Mouse (Mus musculus): ENCODE results near the gene Nhsl1. TPM values are rescaled to one million over a fixed set of nuclear protein-coding genes. Genes with fewer than 3 reads are reported as not detected.
"Not testable (repeated sequence)": the region's sequence is repeated elsewhere in the genome, so short reads cannot be mapped to it uniquely, and the experiment has no call there.

Gene Nhsl1
- polyA plus RNA-seq, 1 experiment, result 44.6 TPM

DNA sequence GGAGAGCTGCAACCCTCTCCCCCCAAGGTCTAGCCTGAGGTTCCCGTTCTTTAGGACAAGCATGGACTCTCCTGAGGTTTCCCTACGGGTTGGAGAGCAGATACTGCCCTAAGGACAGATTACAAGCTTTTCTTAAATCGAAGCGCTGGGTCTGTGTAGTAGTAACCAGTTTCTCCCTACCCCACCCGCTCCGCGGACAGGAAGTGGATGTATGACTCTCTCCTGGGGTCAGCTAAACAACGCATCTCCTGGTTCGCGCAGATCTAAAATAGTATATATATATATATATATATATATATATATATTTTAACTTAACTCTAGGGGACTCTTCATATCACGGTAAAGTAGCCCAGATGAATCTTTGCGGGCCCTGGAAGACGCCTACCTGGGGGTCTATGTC is 226.5 kb downstream of the Nhsl1 start:
- Histone ChIP-seq H3K4me3 (ENCODE audit: low read depth, low read length) (peak overlapping the region; percentile 76), H3K27ac (ENCODE audit: insufficient read depth, low read depth, low read length) (no peak overlapping the region), H3K36me3 (ENCODE audit: control insufficient read depth, insufficient read depth, low read length) (no peaks in the 10 kb centered on the region), H3K4me1 (ENCODE audit: control insufficient read depth, insufficient read depth, insufficient read length, low read length) (peaks cover 6% of the 10 kb centered on the region), H3K27me3 (ENCODE audit: control insufficient read depth, insufficient read depth, low read length) (no peaks in the 10 kb centered on the region)
- TF ChIP-seq CTCF (IDR thresholded peaks at IDR 0.05; ENCODE audit: extremely low read depth, insufficient read length, insufficient replicate concordance, low read depth, low read length) (no peak), POLR2A (IDR thresholded peaks at IDR 0.05; ENCODE audit: low read depth, low read length) (no peak)
- 17% methylated on average over 13 of the region's 13 CpGs for WGBS

DNA sequence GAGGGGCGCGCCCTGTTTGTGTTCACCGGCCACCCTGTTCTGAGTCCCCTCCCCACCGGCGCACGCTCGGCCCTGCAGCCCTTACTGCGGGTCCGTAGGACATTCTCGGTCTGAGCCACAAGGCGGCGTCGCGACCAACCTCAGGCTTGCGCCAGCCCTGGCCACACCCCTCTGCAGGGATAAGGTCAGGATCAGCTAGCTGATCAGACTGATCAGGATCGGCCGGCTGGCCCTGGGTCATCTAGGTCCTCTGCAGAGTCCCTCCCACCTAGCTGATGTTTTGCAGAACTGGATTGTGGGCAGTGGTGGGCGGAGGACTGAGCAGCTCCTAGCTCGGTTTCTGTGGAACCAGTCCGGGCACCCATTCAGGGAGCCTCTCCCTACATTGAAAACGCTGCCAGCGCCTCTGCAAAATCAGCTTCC is 227.0 kb downstream of the Nhsl1 start, which contains the start of gene Hebp2:
TSS of gene Hebp2 (minus strand) at position 264 of the 423 bp plus-strand sequence.
- TF ChIP-seq POLR2A (IDR thresholded peaks at IDR 0.05; ENCODE audit: low read depth, low read length), result no peak
- peak; percentile 49; the same call in 1 of the 2 replicates for TF ChIP-seq CTCF (IDR thresholded peaks at IDR 0.05; ENCODE audit: extremely low read depth, insufficient read length, insufficient replicate concordance, low read depth, low read length)
- Histone ChIP-seq H3K27me3 (ENCODE audit: control insufficient read depth, insufficient read depth, low read length) (no peaks in the 10 kb centered on the region), H3K27ac (ENCODE audit: insufficient read depth, low read depth, low read length) (no peak within 1 kb of the TSS), H3K36me3 (ENCODE audit: control insufficient read depth, insufficient read depth, low read length) (no peaks in the 10 kb centered on the region), H3K4me1 (ENCODE audit: control insufficient read depth, insufficient read depth, insufficient read length, low read length) (peaks cover 6% of the 10 kb centered on the region), H3K4me3 (ENCODE audit: low read depth, low read length) (peak within 1 kb of the TSS; percentile 76)
- 1% methylated on average over 22 of the region's 22 CpGs for WGBS

- TF ChIP-seq POLR2A (IDR thresholded peaks at IDR 0.05; ENCODE audit: low read depth, low read length), result no peak
Measured at GRCm38 (mm10) chr10:18547381-18547780, 228.6 kb downstream of the Nhsl1 start.

DNA sequence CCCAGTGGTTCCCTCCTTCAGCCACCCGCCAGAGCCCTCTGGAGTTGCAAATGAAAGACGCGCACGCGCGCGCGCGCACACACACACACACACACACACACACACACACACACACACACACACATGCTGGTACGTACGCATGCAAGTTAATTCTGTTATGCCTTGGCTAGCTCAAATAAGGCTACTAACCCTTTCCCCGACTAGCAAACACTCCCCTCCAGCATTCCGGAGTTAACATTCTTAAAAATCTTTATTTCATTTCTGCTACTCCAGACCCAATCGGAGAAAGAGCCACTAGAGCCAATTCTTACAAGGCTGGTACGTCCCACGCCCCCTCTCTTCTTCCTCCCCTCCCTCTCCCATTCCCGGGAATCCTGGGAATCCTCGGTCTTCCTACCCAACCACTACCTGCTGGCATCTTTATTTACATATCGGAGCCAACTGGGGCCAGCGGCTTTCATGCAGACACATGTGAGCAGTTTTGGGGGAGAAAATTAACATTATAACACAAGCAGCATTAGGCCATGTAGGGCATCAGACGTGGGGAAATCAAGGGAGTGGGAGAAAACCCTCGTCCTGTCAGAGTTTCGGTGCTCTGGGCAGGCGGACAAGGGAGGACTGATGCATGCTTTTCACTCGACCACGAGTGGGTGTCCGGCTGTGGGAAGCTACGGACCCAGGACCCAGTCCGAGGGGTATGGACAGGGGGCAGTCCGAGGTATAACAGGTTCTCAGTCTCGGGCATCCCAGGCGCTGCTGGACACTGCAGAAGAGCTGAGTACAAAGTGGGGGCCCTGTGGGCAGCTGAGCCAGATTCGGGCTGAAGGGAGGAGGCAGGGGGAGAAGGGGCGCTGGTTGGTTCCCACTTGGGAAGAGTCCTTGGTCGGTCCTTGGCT is 230.8 kb downstream of the Nhsl1 start:
- 41% methylated on average over 35 of the region's 35 CpGs for WGBS
- Histone ChIP-seq H3K4me3 (ENCODE audit: low read depth, low read length) (peak overlapping the region; percentile 3; the same call in 1 of the 2 replicates), H3K36me3 (ENCODE audit: control insufficient read depth, insufficient read depth, low read length) (no peaks in the 10 kb centered on the region), H3K27me3 (ENCODE audit: control insufficient read depth, insufficient read depth, low read length) (no peaks in the 10 kb centered on the region), H3K4me1 (ENCODE audit: control insufficient read depth, insufficient read depth, insufficient read length, low read length) (peaks cover 6% of the 10 kb centered on the region), H3K27ac (ENCODE audit: insufficient read depth, low read depth, low read length) (no peak overlapping the region)
- TF ChIP-seq POLR2A (IDR thresholded peaks at IDR 0.05; ENCODE audit: low read depth, low read length) (no peak), CTCF (IDR thresholded peaks at IDR 0.05; ENCODE audit: extremely low read depth, insufficient read length, insufficient replicate concordance, low read depth, low read length) (no peak)

More at GRCm38 (mm10) chr10:18547381-18547780, 228.6 kb downstream of the Nhsl1 start:
- Histone ChIP-seq H3K4me1 (ENCODE audit: control insufficient read depth, insufficient read depth, insufficient read length, low read length) (peaks cover 6% of the 10 kb centered on the region), H3K27ac (ENCODE audit: insufficient read depth, low read depth, low read length) (no peak overlapping the region), H3K4me3 (ENCODE audit: low read depth, low read length) (no peak overlapping the region), H3K36me3 (ENCODE audit: control insufficient read depth, insufficient read depth, low read length) (no peaks in the 10 kb centered on the region), H3K27me3 (ENCODE audit: control insufficient read depth, insufficient read depth, low read length) (no peaks in the 10 kb centered on the region)
- WGBS, result 31% methylated on average over 4 of the region's 4 CpGs

GRCm38 (mm10) chr10:18559076-18559475 is 240.3 kb downstream of the Nhsl1 start:
- 84% methylated on average over 9 of the region's 9 CpGs for WGBS
- not testable (repeated sequence) for H3K4me1 ChIP-seq (ENCODE audit: control insufficient read depth, insufficient read depth, insufficient read length, low read length); H3K27ac ChIP-seq (ENCODE audit: insufficient read depth, low read depth, low read length); H3K27me3 ChIP-seq (ENCODE audit: control insufficient read depth, insufficient read depth, low read length); H3K36me3 ChIP-seq (ENCODE audit: control insufficient read depth, insufficient read depth, low read length); H3K4me3 ChIP-seq (ENCODE audit: low read depth, low read length)

DNA sequence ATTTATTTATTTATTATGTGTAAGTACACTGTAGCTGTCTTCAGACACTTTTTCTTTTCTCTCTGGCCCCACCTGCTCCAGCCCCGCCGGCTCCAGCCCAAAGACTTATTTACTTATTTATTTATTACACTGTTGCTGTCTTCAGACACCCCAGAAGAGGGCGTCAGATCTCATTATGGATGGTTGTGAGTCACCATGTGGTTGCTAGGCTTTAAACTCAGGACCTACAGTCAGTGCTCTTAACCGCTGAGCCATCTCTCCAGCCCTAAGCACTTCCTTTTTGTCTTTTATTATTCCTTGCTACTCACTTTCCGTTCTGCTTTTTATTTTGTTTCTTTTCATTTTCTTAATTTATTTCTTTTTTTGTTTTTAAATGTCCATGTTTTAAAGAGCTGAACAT is 242.7 kb downstream of the Nhsl1 start:
- 54% methylated on average over 5 of the region's 5 CpGs for whole genome bisulfite sequencing
- no peak overlapping the region for H3K4me3 ChIP-seq (ENCODE audit: low read depth, low read length)
- no peaks in the 10 kb centered on the region for H3K36me3 ChIP-seq (ENCODE audit: control insufficient read depth, insufficient read depth, low read length)
- H3K27ac ChIP-seq (ENCODE audit: insufficient read depth, low read depth, low read length), result no peak overlapping the region
- TF ChIP-seq CTCF (IDR thresholded peaks at IDR 0.05; ENCODE audit: extremely low read depth, insufficient read length, insufficient replicate concordance, low read depth, low read length), result no peak
- TF ChIP-seq POLR2A (IDR thresholded peaks at IDR 0.05; ENCODE audit: low read depth, low read length), result no peak
- H3K4me1 ChIP-seq (ENCODE audit: control insufficient read depth, insufficient read depth, insufficient read length, low read length), result no peaks in the 10 kb centered on the region
- no peaks in the 10 kb centered on the region for H3K27me3 ChIP-seq (ENCODE audit: control insufficient read depth, insufficient read depth, low read length)

- H3K4me3 ChIP-seq (ENCODE audit: low read depth, low read length), result no peak overlapping the region
- no peak for TF ChIP-seq CTCF (IDR thresholded peaks at IDR 0.05; ENCODE audit: extremely low read depth, insufficient read length, insufficient replicate concordance, low read depth, low read length)
- no peak for TF ChIP-seq POLR2A (IDR thresholded peaks at IDR 0.05; ENCODE audit: low read depth, low read length)
- 2% methylated on average over 4 of the region's 4 CpGs for WGBS
- no peaks in the 10 kb centered on the region for H3K27me3 ChIP-seq (ENCODE audit: control insufficient read depth, insufficient read depth, low read length)
- H3K36me3 ChIP-seq (ENCODE audit: control insufficient read depth, insufficient read depth, low read length), result no peaks in the 10 kb centered on the region
- no peaks in the 10 kb centered on the region for H3K4me1 ChIP-seq (ENCODE audit: control insufficient read depth, insufficient read depth, insufficient read length, low read length)
- H3K27ac ChIP-seq (ENCODE audit: insufficient read depth, low read depth, low read length), result no peak overlapping the region
Measured at GRCm38 (mm10) chr10:18562940-18563339, 244.2 kb downstream of the Nhsl1 start.
